ENCODE assay signal across 11 mouse cellular contexts in genomic region chr8:4257350-4257749, GRCm38 (mm10). TPM values are rescaled to one million over a fixed set of nuclear protein-coding genes. Genes with fewer than 3 reads are reported as not detected.
DNase-seq lines count a peak whose midpoint lies in the region; ATAC-seq lines count a peak whose summit lies in the region.
"Had no signal": no experiment of that assay in that cellular context is flagged by ENCODE, and none has a peak within 500 bp of the region (broad histone marks: within the 10 kb centered on the region; RNA-seq: fewer than 3 reads in every experiment).

No protein-coding gene starts in this region.

- ATAC-seq in hindbrain, embryonic 12.5 days (ENCODE audit: low FRiP score): no peak
- no peak for ATAC-seq in midbrain, embryonic 13.5 days

- peak overlapping the region; percentile 86 for H3K9ac ChIP-seq in hindbrain, embryonic 12.5 days
- H3K9ac ChIP-seq in midbrain, embryonic 13.5 days (replicated peaks): peak overlapping the region; percentile 95

- H3K27me3 ChIP-seq in embryonic facial prominence, embryonic 10.5 days (replicated peaks; ENCODE audit: low read depth, poor library complexity, severe bottlenecking): no peaks in the 10 kb centered on the region
- no peaks in the 10 kb centered on the region for H3K27me3 ChIP-seq in hindbrain, embryonic 12.5 days
- H3K27me3 ChIP-seq in midbrain, embryonic 13.5 days: no peaks in the 10 kb centered on the region

- peaks cover 68% of the 10 kb centered on the region for H3K36me3 ChIP-seq in embryonic facial prominence, embryonic 10.5 days (replicated peaks)
- H3K36me3 ChIP-seq in hindbrain, embryonic 12.5 days: peaks cover 48% of the 10 kb centered on the region
- peaks cover 58% of the 10 kb centered on the region for H3K36me3 ChIP-seq in midbrain, embryonic 13.5 days

- peak overlapping the region; percentile 74 for H3K4me2 ChIP-seq in hindbrain, embryonic 12.5 days (replicated peaks)
- H3K4me2 ChIP-seq in midbrain, embryonic 13.5 days (replicated peaks): peak overlapping the region; percentile 77

- peaks cover 46% of the 10 kb centered on the region for H3K4me1 ChIP-seq in embryonic facial prominence, embryonic 10.5 days
- H3K4me1 ChIP-seq in hindbrain, embryonic 12.5 days: peaks cover 43% of the 10 kb centered on the region
- peaks cover 50% of the 10 kb centered on the region for H3K4me1 ChIP-seq in midbrain, embryonic 13.5 days (replicated peaks)

- H3K9me3 ChIP-seq in embryonic facial prominence, embryonic 10.5 days: no peaks in the 10 kb centered on the region
- H3K9me3 ChIP-seq in hindbrain, embryonic 12.5 days (replicated peaks): no peaks in the 10 kb centered on the region
- H3K9me3 ChIP-seq in midbrain, embryonic 13.5 days: no peaks in the 10 kb centered on the region

- 78% methylated on average over 4 of the region's 4 CpGs for WGBS in embryonic facial prominence, embryonic 10.5 days
- WGBS in hindbrain, embryonic 12.5 days: 57% methylated on average over 4 of the region's 4 CpGs
- 56% methylated on average over 4 of the region's 4 CpGs for WGBS in midbrain, embryonic 13.5 days

- peak; percentile 13 for DNase-seq in cerebellum, adult 9-10 months
- DNase-seq in cerebellum, postnatal 10 days: no peak
- DNase-seq in embryonic facial prominence, embryonic 10.5 days (ENCODE audit: low spot score): no peak
- no peak for DNase-seq in cerebellum, postnatal 14 days
- DNase-seq in T-cell, adult 2 months (ENCODE audit: low spot score): no peak
- DNase-seq in spleen, adult 18-20 months: no peak
- DNase-seq: adrenal gland, postnatal 25 days; cerebellum, postnatal 36 days had no signal

- H3K27ac ChIP-seq in embryonic facial prominence, embryonic 10.5 days (replicated peaks): peak overlapping the region; percentile 98
- H3K27ac ChIP-seq in hindbrain, embryonic 12.5 days: peak overlapping the region; percentile 97
- peak overlapping the region; percentile 98 for H3K27ac ChIP-seq in midbrain, embryonic 13.5 days

- peak overlapping the region; percentile 93 for H3K4me3 ChIP-seq in embryonic facial prominence, embryonic 10.5 days
- H3K4me3 ChIP-seq in hindbrain, embryonic 12.5 days: peak overlapping the region; percentile 82
- H3K4me3 ChIP-seq in midbrain, embryonic 13.5 days (replicated peaks): peak overlapping the region; percentile 95

RNA-seq across cellular contexts. Expression of gene Ctxn1, which starts 1.7 kb away (rescaled TPM):
- polyA plus RNA-seq in embryonic facial prominence, embryonic 10.5 days (2016; fragmentation: Nextera tagmentation; extraction: Ambion mirVana): 121 and 134 TPM in 2 replicates
- polyA plus RNA-seq in hindbrain, embryonic 12.5 days (2016; fragmentation: Nextera tagmentation; extraction: Ambion mirVana): 194 and 195 TPM in 2 replicates
- polyA plus RNA-seq in midbrain, embryonic 13.5 days (2015; fragmentation: Nextera tagmentation; extraction: Ambion mirVana): 245 and 257 TPM in 2 replicates

RNA-seq across cellular contexts. Expression of gene Snapc2, which starts 4.5 kb away (rescaled TPM):
- polyA plus RNA-seq in embryonic facial prominence, embryonic 10.5 days (2016; fragmentation: Nextera tagmentation; extraction: Ambion mirVana): 62.3 and 64.6 TPM in 2 replicates
- polyA plus RNA-seq in hindbrain, embryonic 12.5 days (2016; fragmentation: Nextera tagmentation; extraction: Ambion mirVana): 57.3 and 60.2 TPM in 2 replicates
- 62.7 and 64.1 TPM in 2 replicates for polyA plus RNA-seq in midbrain, embryonic 13.5 days (2015; fragmentation: Nextera tagmentation; extraction: Ambion mirVana)

RNA-seq across cellular contexts. Expression of gene Tgfbr3l, which starts 9.3 kb away (rescaled TPM):
- 4.4 and 5.2 TPM in 2 replicates for polyA plus RNA-seq in embryonic facial prominence, embryonic 10.5 days (2016; fragmentation: Nextera tagmentation; extraction: Ambion mirVana)
- polyA plus RNA-seq in hindbrain, embryonic 12.5 days (2016; fragmentation: Nextera tagmentation; extraction: Ambion mirVana): 4.0 and 8.7 TPM in 2 replicates
- 8.0 and 8.5 TPM in 2 replicates for polyA plus RNA-seq in midbrain, embryonic 13.5 days (2015; fragmentation: Nextera tagmentation; extraction: Ambion mirVana)

RNA-seq across cellular contexts. Expression of gene Timm44, which starts 18.4 kb away (rescaled TPM):
- 64.7 and 73.3 TPM in 2 replicates for polyA plus RNA-seq in embryonic facial prominence, embryonic 10.5 days (2016; fragmentation: Nextera tagmentation; extraction: Ambion mirVana)
- 49.9 and 54.1 TPM in 2 replicates for polyA plus RNA-seq in hindbrain, embryonic 12.5 days (2016; fragmentation: Nextera tagmentation; extraction: Ambion mirVana)
- 44.5 and 45.1 TPM in 2 replicates for polyA plus RNA-seq in midbrain, embryonic 13.5 days (2015; fragmentation: Nextera tagmentation; extraction: Ambion mirVana)

RNA-seq across cellular contexts. Expression of gene Gm49320, which starts 18.7 kb away (rescaled TPM):
- 0.44 and 0.85 TPM in 2 replicates for polyA plus RNA-seq in embryonic facial prominence, embryonic 10.5 days (2016; fragmentation: Nextera tagmentation; extraction: Ambion mirVana)
- 1.4 and 2.0 TPM in 2 replicates for polyA plus RNA-seq in hindbrain, embryonic 12.5 days (2016; fragmentation: Nextera tagmentation; extraction: Ambion mirVana)
- polyA plus RNA-seq in midbrain, embryonic 13.5 days (2015; fragmentation: Nextera tagmentation; extraction: Ambion mirVana): 0.90 and 1.2 TPM in 2 replicates
- polyA plus RNA-seq: liver, embryonic 16.5 days had no signal
